Mouse (Mus musculus): ENCODE measurements around the gene Dnah9.

- TF ChIP-seq CTCF (IDR thresholded peaks at IDR 0.05; ENCODE audit: low read depth, low read length) = no peak
- TF ChIP-seq GATA1 (IDR thresholded peaks at IDR 0.05; ENCODE audit: borderline replicate concordance, low read length) = no peak
- no peak for TF ChIP-seq POLR2AphosphoS5 (IDR thresholded peaks at IDR 0.05; ENCODE audit: insufficient replicate concordance, low read depth, low read length)
- no peak for TF ChIP-seq GATA2 (IDR thresholded peaks at IDR 0.05; ENCODE audit: borderline replicate concordance, low read depth, low read length)
- no peak for TF ChIP-seq TAL1 (conservative IDR thresholded peaks at IDR 0.05; ENCODE audit: low read depth, low read length)
Observed at GRCm38 (mm10) chr11:65787421-65788151, 380.8 kb downstream of the Dnah9 start.

Data from G1E (cell line).